Mouse (Mus musculus): ENCODE measurements around the gene Wfdc12. TPM values are rescaled to one million over a fixed set of nuclear protein-coding genes. Genes with fewer than 3 reads are reported as not detected.

Gene Wfdc12
- polyA plus RNA-seq, 1 experiment from 2014 or later = not detected

- Histone ChIP-seq H3K36me3 (0 out of 2 replicates have a peak, but pooled peaks cover under 1% of the 10 kb centered on the region), H3K27ac (no peak overlapping the region), H3K9ac (no peak overlapping the region), H3K4me1 (replicated peaks) (peaks cover 2% of the 10 kb centered on the region; the same call in 1 of the 2 replicates), H3K4me3 (replicated peaks) (no peak overlapping the region), H3K27me3 (replicated peaks) (no peaks in the 10 kb centered on the region), H3K9me3 (no peaks in the 10 kb centered on the region), H3K4me2 (replicated peaks) (no peak overlapping the region)
- whole genome bisulfite sequencing = 95% methylated on average over 12 of the region's 12 CpGs
- no peak for ATAC-seq
These were observed 43.9 kb downstream of the Wfdc12 start for GRCm38 (mm10) chr2:164146556-164146955.

DNA sequence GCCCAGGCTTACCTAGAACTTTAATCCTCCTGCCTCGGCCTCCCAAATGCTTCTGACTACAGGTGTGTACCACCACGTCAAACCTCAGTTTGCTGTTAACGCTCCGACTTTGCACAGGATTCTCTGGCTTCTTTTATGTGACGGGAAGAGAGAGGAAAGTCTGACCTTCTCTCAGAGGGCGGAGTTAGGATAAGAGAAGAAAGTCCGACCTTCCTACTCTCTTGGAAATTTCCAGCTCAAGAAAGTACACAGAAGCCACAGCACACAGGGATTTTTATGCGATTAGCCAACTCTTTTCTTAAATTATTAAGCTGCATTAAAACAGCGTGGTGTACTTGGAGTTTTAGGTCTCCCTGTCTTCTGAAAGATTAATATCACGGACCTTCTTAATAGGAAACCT lies 45.9 kb downstream of the Wfdc12 start:
- no peaks in the 10 kb centered on the region for H3K27me3 ChIP-seq (replicated peaks)
- H3K4me2 ChIP-seq (replicated peaks) = no peak overlapping the region
- no peaks in the 10 kb centered on the region for H3K9me3 ChIP-seq
- H3K9ac ChIP-seq = no peak overlapping the region
- no peak overlapping the region for H3K27ac ChIP-seq
- WGBS = 78% methylated on average over 10 of the region's 10 CpGs
- no peak overlapping the region for H3K4me3 ChIP-seq (replicated peaks)
- ATAC-seq = no peak; the same call in 1 of the 2 replicates
- H3K4me1 ChIP-seq (replicated peaks) = no peaks in the 10 kb centered on the region; the same call in 1 of the 2 replicates
- no peaks in the 10 kb centered on the region for H3K36me3 ChIP-seq

DNA sequence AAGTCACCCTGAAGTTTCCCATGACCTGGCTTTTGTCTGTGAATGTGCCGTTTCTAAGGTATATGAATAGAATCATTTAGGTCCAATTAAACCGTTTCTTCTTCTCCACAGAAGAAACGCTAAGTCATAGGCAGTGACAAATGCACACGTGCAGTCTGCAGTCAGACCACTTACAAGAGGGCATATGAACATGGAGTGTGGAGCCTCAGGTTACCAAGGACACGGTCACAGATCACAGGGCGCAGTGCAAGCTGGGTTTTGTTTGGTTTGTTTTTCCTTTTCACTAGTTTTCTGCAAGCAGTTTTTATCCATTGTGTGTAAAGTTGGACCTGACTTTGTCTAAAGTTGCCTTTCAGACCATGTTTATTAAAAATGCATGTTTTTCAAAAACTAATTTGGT lies 46.4 kb downstream of the Wfdc12 start:
- Histone ChIP-seq H3K9me3 (no peaks in the 10 kb centered on the region), H3K36me3 (no peaks in the 10 kb centered on the region), H3K4me3 (replicated peaks) (no peak overlapping the region), H3K27ac (no peak overlapping the region), H3K9ac (no peak overlapping the region), H3K4me1 (replicated peaks) (no peaks in the 10 kb centered on the region; the same call in 1 of the 2 replicates), H3K27me3 (replicated peaks) (no peaks in the 10 kb centered on the region), H3K4me2 (replicated peaks) (no peak overlapping the region)
- ATAC-seq = no peak
- WGBS = 78% methylated on average over 6 of the region's 6 CpGs

DNA sequence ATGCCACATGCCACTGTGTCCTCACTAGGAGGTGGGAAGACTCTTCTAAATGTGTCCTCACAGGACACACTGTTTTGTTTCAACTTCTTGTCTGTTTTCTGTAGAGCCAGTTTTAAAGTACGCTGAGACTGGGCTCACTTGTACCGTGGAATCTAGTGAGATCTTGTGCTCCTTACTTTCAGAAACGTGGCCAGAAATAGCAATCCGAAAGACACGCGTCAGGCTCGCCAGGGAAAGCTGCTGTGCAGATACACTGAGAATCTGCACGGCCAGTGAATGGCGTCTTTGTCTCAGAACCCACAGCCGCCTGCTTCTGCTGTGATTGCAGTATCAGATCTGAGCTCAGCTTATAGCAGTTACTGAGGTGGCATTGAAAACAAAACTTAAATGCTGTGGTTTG lies 48.4 kb downstream of the Wfdc12 start:
- WGBS = 66% methylated on average over 10 of the region's 10 CpGs
- Histone ChIP-seq H3K9me3 (no peaks in the 10 kb centered on the region), H3K4me3 (replicated peaks) (no peak overlapping the region), H3K9ac (no peak overlapping the region), H3K27me3 (replicated peaks) (no peaks in the 10 kb centered on the region), H3K36me3 (no peaks in the 10 kb centered on the region), H3K27ac (no peak overlapping the region), H3K4me1 (replicated peaks) (peaks cover 10% of the 10 kb centered on the region), H3K4me2 (replicated peaks) (no peak overlapping the region)
- no peak for ATAC-seq

Other genes starting within 250 kb of the Wfdc12 start
- gene Ywhab, start 195.6 kb downstream of the Wfdc12 start, polyA plus RNA-seq (2015; fragmentation: Nextera tagmentation; extraction: Ambion mirVana) = 269 and 298 TPM in 2 replicates
- gene Pabpc1l, start 165.2 kb downstream of the Wfdc12 start, polyA plus RNA-seq (2015; fragmentation: Nextera tagmentation; extraction: Ambion mirVana) = 0.82 and 1.3 TPM in 2 replicates
- gene Stk4, start 120.3 kb downstream of the Wfdc12 start, polyA plus RNA-seq (2015; fragmentation: Nextera tagmentation; extraction: Ambion mirVana) = 18.0 and 19.9 TPM in 2 replicates
- gene Tomm34, start 119.4 kb downstream of the Wfdc12 start, polyA plus RNA-seq (2015; fragmentation: Nextera tagmentation; extraction: Ambion mirVana) = 52.8 and 55.4 TPM in 2 replicates
- gene Kcns1, start 19.5 kb downstream of the Wfdc12 start, polyA plus RNA-seq (2015; fragmentation: Nextera tagmentation; extraction: Ambion mirVana) = 0.15 and 0.29 TPM in 2 replicates
- gene Wfdc5, start 7.9 kb downstream of the Wfdc12 start, polyA plus RNA-seq (2015; fragmentation: Nextera tagmentation; extraction: Ambion mirVana) = not detected in 2 replicates
- not detected in 2 replicates for gene Wfdc15a, start 9.5 kb upstream of the Wfdc12 start, polyA plus RNA-seq (2015; fragmentation: Nextera tagmentation; extraction: Ambion mirVana)
- 27.0 and 32.1 TPM in 2 replicates for gene Wfdc15b, start 31.1 kb upstream of the Wfdc12 start, polyA plus RNA-seq (2015; fragmentation: Nextera tagmentation; extraction: Ambion mirVana)
- gene Svs2, start 47.9 kb upstream of the Wfdc12 start, polyA plus RNA-seq (2015; fragmentation: Nextera tagmentation; extraction: Ambion mirVana) = not detected in 2 replicates
- not detected in 2 replicates for gene Svs3b, start 66.0 kb upstream of the Wfdc12 start, polyA plus RNA-seq (2015; fragmentation: Nextera tagmentation; extraction: Ambion mirVana)
- not detected in 2 replicates for gene Svs4, start 87.9 kb upstream of the Wfdc12 start, polyA plus RNA-seq (2015; fragmentation: Nextera tagmentation; extraction: Ambion mirVana)
- gene Svs3a, start 98.7 kb upstream of the Wfdc12 start, polyA plus RNA-seq (2015; fragmentation: Nextera tagmentation; extraction: Ambion mirVana) = not detected in 2 replicates
- gene Svs6, start 126.1 kb upstream of the Wfdc12 start, polyA plus RNA-seq (2015; fragmentation: Nextera tagmentation; extraction: Ambion mirVana) = not detected in 2 replicates
- gene Svs5, start 142.1 kb upstream of the Wfdc12 start, polyA plus RNA-seq (2015; fragmentation: Nextera tagmentation; extraction: Ambion mirVana) = not detected in 2 replicates
- 2.1 and 2.8 TPM in 2 replicates for gene Slpi, start 198.5 kb upstream of the Wfdc12 start, polyA plus RNA-seq (2015; fragmentation: Nextera tagmentation; extraction: Ambion mirVana)
- 16.1 and 40.7 TPM in 2 replicates for gene Rbpjl, start 212.5 kb upstream of the Wfdc12 start, polyA plus RNA-seq (2015; fragmentation: Nextera tagmentation; extraction: Ambion mirVana)
- gene Matn4, start 214.6 kb upstream of the Wfdc12 start, polyA plus RNA-seq (2015; fragmentation: Nextera tagmentation; extraction: Ambion mirVana) = 9.3 and 11.0 TPM in 2 replicates